Mouse (Mus musculus) cerebellum, adult 18-20 months (tissue): ENCODE data around the gene Aacs.
"Not testable (repeated sequence)": the region's sequence is repeated elsewhere in the genome, so short reads cannot be mapped to it uniquely, and the experiment has no call there.

Experiments used
- DNase-seq, 2 experiments: peaks; one replicate each; pipeline ENCODE4 v3.0.0; 2021

Gene Aacs

DNA sequence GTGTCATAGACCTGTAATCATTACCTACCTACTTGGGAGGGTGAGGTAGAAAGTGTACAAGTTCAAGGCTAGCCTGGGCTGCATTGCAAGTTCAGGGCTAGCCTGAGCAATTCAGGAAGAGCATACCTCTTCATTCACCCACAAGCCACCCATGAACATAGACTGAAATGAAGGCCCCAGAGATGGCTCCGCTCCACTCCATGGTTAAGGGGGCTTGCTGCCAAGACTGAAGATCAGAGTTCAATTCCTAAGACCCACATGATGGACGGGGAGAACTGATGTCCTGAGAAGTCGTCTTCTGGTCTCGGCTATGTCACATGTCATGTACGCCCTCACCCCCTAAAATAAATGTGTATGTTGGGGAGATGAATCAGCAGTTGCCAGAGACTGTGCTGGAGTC, 9.1 kb upstream of the Aacs start:
- no peak for DNase-seq

DNA sequence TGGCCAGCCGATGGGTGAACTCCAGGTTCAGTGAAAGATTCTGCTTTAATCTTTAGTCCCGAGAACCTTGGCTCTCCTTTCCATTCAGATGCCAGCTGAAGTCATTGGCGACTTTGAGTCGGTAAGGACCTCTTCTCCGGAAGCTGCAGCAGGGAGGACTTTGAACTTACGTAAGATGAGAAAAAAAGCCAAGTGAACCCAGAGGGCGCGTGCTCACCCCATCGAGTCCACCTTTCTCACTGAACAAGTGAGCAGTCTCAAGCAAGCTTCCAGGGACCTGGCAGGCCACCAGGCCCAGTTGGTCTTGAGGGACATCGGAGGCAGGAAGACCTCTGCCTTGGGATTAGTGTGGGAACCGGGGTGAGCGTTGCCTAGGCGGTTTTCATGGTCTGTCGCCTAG, 8.4 kb upstream of the Aacs start:
- DNase-seq = no peak

DNA sequence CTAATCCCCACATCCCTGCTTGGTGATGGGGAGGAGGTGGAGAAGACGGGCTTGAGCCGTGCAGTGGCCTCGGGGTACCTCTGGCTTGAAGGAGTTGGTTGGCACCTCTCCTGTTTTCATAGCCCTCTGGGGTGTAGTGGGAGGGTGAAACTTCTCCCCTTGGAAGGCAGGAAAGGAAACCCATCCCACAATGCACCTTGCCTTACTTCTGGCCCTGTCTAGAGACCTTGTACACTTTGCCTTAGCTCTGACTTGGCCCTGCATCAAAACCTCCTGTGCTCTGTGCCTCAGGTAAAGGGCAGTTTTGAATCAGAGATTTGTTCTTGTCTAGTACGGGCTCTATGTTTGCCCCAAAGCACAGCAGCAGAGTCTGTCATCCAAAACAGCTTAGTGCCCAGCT, 4.9 kb upstream of the Aacs start:
- no peak for DNase-seq

DNA sequence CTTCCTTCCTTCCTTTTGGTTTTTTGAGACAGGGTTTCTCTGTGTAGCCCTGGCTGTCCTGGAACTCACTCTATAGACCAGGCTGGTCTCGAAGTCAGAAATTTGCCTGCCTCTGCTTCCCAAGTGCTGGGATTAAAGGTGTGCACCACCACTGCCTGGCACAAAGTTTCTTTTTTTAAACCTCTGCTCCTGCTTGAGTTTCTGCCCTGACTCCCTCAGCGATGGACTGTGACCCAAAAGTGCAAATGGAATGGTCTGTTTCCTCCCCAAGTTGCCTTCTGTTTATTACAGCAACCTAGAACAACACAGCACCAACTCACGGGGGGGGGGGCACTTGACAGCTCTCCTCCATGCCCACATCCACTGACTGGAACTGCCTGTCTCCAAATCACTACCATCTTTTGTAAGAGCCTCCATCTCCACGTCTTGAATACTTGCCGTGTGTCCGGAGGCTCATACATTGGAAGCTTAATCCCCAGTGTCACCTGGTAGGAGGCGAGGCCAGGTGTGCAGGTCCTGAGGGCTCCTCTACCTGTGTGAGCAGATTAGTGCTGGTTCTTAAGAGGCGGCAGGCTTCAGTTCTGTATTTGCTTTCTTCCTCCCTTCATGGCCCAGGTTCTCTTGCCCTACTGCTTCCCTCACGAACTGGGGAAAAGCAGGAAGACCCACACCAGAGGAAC, 2.7 kb upstream of the Aacs start:
- no peak for DNase-seq

DNA sequence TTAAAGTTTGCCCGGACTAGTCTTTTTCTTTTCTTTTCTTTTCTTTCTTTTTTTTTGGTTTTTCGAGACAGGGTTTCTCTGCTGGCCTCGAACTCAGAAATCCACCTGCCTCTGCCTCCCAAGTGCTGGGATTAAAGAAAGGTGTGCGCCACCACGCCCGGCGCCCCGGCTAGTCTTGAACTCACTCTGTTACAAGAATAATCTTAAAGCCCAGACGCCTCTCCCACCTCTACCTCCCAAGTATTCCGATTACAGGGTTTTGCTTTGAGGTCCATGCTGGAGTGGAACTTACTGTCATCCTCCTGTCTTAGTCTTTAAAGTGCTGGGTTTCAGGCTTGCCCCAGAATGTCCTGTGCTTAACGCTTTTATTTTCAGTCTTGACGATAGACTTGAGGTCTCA, 584 bp upstream of the Aacs start:
- DNase-seq = no peak

DNA sequence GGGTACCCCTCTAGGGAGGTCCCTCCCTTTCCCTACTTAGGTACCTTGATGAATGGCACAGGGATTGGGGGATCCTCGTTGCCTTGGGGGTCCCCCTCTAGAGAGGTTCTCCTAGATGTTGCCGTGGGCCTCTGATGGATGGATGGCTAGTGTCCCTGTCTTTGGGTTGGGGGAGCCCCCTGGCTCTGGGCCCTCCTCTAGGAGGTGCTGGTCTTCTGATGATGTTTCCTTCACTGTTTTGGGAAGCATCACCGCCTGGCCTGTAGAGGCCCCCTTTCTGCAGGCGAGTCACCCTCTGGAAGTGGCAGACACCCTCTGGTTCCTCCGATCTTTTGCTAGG, 642 bp downstream of the Aacs start:
- peak; percentile 33 to 50 for DNase-seq

DNA sequence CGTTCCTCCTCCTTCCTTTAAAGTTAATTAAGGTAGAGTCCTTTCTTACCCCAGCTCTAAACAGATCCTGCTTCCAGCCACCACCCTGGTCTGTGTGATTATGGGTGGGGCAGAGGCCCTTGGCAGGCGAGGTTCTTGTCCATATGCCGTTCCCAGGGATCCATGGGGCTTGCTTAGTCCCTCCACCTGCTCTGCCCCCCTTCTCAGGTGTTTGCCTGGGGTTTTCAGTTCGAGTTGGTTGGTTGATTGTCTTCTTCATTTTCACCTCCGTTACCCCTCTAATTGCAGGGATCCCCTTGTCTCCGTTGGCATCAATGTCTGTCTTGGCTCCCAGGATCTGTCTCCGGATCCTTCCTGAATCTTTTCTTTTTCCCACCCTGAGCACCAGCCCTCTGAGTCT, 1.2 kb downstream of the Aacs start:
- peak; percentile 62 to 72 for DNase-seq

DNA sequence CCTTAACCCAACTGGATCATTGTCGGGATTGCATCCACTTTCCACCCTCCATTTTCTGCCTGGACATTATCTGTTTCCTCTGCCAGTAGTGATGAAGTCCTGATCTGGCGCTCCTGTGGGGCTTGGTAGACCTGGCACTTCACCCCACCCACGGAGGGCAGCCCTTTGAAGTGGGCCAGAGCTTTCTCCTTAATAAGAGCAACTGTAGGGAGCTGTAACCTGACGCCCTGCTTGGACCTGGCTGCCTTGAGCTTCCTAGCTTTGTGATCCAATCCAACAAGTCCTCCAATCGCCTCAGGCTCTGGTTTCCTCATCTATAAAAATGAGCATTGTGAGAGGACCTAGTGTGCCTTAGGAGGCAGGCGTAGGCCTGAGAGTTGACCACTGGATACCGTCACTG, 1.9 kb downstream of the Aacs start:
- no peak for DNase-seq

DNA sequence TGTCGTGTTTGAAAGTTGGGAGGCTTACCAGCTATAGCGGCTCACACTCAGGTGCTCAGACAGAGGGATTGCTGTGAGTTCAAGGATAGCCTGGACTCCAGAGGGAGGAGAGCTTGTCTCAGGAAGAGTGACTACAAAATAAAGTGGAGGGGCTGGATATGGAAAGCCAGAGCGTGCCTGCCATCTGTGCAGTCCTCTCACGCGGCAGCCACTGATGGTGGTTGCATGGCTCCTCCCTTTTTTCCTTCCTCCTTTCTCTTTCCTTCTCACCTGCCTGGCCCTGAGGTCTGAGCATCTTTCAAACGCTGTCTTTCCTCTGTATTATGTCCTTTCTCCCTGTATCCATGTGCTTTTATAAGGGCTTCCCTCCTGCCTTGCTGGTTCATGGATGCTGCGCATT, 2.4 kb downstream of the Aacs start:
- no peak for DNase-seq

DNA sequence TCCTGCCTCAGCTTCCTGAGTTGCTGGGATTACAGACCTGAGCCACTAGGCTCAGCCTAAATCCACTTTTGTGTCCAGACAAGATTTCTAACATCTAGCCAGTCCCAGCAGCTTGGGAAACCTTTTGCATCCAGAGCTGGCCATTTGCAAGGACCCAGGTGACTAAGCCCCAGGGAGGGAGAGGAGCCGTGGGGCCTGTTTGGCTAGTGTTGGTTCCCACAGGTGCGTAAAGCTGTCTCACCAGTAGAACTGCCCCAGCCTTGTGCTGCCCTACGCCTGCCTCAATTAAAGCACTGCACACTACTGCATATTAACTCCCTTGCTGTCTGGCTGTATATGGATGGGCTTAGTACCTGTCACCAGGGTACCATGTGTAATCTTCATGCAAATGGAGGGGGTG, 3.8 kb downstream of the Aacs start:
- no peak for DNase-seq

DNA sequence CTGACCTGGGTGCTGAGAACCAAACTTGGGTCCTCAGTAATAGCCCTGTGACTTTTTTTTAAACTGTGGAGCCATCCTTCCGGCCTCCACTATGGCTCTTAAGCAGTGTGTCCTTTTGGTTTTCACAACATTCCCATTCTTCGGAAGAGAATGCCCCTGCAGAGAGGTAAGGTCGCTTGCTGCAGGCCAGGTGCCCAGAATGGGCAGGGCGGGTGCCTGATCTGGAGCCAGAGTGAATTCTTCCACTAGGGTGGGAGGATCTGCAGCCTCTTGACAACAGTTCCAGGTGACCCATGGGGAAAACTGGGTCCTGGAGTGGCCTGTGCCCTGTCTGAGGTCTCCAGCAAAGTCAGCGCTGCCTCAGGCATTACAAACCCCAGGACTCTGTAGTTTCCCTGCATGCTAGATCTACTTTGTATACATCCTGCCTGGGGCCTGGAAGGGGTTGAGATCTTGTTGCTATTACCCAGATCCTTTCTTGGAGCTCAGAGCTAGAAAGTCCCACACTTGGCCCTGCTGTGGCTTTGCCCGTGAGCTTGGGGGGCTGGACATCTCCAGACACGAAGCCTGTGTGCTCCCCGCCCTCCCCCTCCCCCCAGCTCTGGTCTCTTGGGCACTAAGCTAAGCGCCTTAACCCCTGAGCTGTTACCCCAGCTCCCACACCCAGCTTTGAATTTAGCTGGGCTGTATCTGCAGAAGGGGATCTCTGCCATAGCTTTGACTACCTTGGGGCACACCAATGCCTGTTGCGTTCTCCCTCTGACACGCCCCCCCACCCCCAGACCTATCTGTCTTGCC, 5.0 kb downstream of the Aacs start:
- no peak for DNase-seq

DNA sequence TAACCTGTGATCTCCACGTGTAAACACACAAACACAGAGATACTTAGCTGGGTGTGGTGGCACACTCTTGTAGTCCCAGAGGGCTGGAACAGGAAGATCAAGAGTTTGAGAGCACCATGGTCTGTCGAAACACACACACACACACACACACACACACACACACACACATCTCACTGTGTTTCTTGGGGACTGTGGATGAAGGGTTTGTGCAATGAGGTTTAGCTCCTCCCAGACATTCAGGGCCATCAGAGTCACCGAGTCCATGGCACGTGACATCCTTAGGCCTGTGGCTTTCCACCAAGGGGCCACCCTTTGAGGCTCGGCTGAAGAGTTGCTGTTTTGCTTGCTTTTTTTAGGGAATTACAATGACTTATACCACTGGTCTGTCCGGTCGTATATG, 6.9 kb downstream of the Aacs start:
- DNase-seq = no peak

DNA sequence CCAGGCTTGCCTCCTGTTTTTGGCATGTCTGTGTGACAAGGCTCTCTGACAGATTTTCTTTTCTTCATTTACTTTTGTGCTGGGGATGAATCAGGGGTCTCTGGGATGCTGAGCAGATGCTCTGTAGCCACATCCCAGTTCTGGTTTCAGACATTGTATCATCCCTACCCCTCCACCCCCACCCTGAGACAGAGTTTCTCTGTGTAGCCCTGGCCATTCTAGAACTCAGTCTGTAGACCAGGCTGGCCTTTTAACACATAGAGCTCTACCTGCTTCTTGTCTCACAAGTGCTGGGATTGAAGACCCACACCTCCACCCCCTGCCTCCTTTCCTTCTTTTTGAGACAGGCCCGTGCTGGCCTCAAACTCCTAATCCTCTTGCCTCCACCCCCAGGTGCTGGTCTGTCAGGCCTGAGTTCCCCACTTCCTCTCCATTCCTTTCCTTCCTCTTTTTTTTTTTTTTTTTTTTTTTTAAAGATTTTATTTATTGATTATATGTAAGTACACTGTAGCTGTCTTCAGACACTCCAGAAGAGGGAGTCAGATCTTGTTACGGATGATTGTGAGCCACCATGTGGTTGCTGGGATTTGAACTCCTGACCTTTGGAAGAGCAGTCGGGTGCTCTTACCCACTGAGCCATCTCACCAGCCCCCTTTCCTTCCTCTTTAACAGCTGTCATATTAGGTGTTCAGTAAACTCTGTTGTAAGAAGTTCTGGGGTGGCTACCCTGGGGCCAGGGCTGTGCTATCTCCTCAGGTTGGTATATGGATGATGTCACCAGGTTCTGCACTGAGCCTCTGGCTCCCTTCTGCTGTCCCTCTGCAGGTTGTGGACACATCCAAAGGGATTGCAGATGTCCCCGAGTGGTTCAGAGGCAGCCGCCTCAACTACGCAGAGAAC, 8.3 kb downstream of the Aacs start:
- DNase-seq = no peak

DNA sequence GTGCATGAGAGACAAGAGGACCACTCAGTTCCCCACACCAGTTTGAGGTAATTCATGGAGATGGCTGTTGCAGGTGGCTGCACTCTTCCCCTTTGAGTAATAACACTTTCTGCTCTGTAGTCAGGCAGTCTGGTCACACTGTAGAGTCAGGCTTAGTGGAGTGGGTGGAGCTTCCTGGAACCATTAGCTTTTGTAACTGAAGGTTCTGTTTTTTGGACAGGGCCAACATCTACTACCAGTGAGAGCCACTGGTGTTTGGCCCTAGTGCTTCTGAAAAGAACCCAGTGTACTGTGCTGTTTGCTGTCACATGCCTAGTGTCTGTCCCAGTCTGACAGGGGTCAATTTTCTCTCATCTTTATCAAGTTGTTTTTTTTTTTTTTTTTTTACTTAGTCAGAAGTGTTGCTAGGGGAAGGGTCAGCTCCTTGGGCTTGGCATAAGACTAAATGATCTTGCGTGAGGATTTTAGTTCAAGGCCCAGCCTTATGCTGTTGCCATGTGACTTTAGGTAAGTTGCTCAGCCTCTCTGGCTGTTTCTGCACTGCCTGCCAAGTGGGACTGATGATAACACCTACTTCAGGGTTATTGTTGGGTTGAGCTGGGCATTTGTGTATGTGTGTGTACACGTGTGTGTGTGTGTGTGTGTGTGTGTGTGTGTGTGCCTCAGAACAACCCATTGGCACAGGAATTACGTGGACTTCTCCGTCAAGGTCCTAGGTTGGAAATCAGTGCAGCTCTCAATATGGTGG, 9.6 kb downstream of the Aacs start:
- DNase-seq = no peak

DNA sequence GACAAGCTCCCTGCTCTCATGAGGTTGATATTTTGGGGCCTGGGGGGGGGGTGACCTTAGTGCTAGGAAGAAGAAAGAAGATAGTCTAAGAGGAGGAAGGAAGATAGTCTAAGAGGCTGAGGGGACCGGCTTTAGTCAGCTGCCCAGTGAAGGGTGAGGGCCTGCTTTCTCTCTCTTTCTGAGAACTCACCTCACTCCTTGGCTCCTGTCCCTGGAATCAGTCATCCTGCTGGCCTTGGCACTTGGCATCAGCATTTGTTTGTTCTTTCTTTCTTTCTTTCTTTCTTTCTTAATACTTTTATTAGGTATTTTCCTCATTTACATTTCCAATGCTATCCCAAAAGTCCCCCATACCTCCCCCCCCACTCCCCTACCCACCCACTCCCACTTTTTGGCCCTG, 10.5 kb downstream of the Aacs start:
- peak in 1 of 2 experiments; percentile 57 for DNase-seq

DNA sequence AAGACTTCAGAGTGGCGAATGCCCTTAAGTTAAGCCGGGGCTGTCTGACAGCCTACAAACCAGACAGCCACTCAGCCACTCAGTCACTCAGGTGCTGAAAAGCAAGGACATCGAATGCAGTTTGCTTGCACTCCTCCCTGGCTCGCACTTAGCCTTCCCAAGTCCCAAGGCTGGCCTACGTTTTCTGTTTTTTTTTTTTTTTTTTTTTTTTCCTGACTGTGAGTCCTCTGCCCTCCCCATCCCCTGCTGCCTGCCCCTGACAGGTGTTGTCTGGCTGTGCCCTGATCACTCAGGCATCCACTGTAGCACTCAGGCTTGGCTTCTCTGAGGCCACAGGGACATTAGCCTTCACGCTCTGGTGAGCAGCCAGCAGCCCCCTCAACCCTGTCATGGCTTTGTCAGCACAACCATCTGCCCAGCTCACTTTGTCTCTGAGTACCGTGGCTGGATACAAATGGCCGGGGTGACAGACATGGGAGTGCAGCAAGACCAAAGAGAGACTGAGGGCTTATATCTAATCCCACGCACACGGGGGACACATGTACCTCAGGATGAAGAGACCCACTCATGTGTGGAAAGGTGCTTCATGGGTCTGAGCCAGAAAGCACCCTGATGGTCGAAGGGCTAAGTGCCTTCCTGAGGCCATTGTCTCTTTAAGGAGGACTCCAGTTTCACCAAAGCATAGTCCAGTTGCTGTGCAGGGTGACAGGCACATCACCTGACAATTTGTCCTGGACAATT, 11.9 kb downstream of the Aacs start:
- peak; percentile 66 to 77 for DNase-seq

DNA sequence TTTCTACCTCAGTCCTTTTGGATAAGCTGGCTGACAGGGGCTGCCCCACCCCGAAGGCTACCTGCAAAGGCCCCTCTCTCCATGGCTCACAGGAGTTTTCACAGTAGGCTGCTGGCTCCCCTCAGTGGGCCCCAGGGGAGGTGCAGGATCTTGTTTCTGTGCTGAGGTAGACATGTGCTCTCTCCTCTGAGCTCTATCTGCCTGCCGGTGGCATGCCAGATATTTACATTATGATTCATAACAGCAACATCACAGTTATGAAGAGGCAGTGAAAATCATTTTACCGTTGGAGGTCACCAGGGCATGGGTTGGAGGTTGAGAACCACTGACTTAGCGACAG, 12.5 kb downstream of the Aacs start:
- DNase-seq = peak in 1 of 2 experiments; percentile 25

DNA sequence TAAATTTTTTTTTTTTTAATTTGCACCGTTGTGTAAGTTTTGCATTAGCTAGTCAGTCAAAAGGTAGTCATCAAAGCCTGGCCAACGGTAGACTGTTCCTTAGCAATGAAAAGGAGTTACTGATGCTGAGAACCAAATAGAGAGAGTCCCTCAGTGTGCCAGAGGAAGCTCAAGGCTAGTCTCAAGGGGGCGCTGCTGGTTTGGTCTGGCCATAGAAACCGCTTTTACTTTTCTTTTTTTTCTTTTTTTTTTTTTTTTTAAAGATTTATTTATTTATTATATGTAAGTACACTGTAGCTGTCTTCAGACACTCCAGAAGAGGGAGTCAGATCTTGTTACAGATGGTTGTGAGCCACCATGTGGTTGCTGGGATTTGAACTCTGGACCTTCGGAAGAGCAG, 13.3 kb downstream of the Aacs start:
- not testable (repeated sequence) for DNase-seq

DNA sequence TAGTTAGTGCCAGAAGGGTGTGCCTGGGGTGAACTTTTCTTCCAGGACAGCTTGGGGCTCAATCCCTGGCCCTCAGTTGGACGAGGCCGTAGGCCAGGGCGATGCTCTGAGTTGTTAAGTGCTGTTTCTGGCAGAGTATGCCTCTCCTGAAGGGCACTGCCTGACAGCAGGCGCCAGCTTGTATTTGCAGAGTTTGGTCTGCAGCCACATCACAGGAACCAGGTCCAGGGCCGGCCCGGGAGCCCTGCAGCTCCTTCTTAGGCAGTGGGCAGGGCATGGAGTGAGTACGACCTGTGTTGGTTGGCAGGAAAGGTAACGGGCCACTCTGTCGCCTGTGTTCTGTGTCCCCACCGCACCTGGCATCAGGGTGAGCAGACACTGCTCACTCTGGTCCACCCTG, 15.5 kb downstream of the Aacs start:
- DNase-seq = peak; percentile 68 to 74

DNA sequence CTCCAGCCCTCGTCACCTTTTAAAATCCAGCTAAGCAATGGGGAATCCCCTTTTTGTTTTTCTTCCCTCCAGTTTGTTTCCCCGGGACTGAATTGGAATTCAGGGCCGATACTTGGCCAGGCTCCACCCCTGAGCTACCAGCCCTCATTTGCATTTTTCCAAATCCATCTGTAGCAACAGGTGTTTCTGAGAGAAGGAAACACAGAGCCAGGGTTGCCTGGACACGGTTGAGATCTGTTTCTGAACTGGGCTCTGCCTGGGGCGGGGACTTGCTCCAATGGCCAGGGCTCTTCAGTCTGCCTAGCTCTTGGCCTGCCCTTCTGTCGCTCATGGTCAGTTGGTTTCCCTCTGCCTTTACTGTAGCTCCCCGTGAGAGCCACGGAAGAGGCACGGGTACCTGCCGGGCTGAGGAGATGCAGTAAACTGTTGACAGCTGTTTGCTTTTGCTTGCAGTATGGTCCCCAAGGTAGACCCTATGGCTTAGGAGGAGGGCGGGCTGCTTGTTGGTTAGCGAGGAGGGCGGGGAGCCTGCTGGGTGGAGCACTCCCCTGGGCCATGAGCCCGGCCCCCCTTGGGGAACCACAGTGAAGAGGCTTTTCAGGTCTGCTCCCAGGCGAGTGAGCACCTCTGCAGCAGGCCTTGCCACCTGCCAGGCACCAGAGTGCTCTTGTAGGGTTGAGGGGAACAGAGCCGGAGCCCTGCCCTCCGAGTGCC, 16.9 kb downstream of the Aacs start:
- no peak for DNase-seq

DNA sequence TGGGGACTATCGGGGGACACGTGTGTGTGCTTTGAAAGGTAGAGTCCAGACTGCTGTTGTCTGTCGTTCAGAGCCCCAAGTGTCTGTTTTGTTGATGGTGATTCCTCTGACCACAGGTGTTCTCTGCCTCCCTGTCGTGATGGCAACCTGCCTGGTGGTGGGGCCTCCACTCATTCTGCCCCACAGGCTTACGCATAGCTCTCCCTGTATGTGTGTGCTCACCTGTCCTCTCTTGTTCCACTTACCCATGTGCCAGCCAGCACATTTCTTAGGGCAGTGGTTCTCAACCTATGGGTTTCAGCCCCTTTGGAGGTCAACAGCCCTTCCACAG, 17.4 kb downstream of the Aacs start:
- DNase-seq = no peak

DNA sequence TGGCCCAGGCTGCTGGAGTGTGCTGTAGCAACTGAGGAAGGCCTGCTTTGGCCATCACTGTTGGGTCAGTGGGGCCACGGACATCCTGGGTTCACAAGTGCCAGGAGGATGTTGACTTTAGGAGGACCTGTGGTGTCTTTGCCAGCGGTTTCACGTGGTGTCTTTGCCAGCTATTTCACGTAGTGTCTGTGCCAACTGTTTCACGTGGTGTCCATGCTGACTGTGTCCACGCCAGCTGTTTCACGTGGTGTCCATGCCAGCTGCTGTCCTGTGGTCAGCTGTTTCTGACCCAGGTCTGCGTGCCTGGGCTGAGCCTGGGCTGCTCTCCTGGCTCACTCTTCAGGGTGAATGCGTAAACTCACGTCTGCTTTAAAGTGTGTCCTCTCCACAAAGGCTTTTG, 20.0 kb downstream of the Aacs start:
- DNase-seq = no peak
